Mouse (Mus musculus): Measurements from ENCODE around the gene Dnlz. TPM values are rescaled to one million over a fixed set of nuclear protein-coding genes. Genes with fewer than 3 reads are reported as not detected.

Gene Dnlz
- polyA plus RNA-seq, 1 experiment from 2014 or later, result 27.5 TPM

DNA sequence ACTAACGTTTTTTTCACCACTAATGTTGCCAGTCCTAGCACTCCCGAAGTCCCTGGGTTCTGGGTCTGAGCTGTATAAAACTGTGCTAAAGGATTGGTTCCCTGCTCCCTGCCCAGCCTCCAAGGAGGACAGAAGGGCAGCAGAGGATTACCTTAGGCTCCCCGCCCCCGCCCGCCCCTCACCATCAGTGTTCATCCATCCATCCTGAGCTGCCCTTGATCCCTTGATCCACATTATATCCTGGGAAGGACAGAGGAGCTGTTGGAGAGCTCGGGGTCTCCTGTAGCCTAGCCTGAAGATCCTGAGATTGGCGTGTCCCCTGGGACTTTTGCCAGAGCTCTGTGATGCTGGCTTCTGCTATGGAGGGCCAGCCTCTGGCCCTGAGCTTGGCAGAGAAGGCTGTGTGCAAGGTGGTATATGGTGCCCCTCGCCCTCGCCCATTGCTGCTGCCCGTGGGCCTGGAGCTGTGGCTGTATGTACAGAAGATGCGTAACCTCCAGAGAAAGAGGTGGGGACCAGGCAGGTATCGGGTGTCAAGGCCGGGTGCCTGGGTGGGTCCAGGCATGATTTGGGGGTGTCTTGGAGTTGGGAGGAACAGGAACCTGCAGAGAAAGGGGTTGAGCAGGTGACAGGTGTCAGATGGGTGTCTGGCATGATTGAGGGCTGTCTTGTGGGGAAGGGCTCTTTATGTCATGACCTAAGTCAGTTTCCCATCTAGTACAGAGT lies 32.2 kb downstream of the Dnlz start:
- no peak overlapping the region for H3K4me2 ChIP-seq
- WGBS, result 87% methylated on average over 13 of the region's 13 CpGs
- peaks cover 75% of the 10 kb centered on the region for H3K4me1 ChIP-seq
- ATAC-seq (ENCODE audit: extremely low read depth, insufficient number of reproducible peaks, low FRiP score, low TSS enrichment), result no peak
- H3K4me3 ChIP-seq, result no peak overlapping the region
- H3K27me3 ChIP-seq (replicated peaks), result no peaks in the 10 kb centered on the region
- no peak overlapping the region for H3K27ac ChIP-seq (replicated peaks)
- no peak overlapping the region for H3K9ac ChIP-seq
- H3K36me3 ChIP-seq, result peaks cover 28% of the 10 kb centered on the region
- H3K9me3 ChIP-seq, result no peaks in the 10 kb centered on the region

- Histone ChIP-seq H3K9me3 (no peaks in the 10 kb centered on the region), H3K36me3 (peaks cover 23% of the 10 kb centered on the region), H3K4me3 (no peak overlapping the region), H3K4me2 (no peak overlapping the region), H3K27me3 (replicated peaks) (no peaks in the 10 kb centered on the region), H3K27ac (replicated peaks) (no peak overlapping the region), H3K4me1 (peaks cover 75% of the 10 kb centered on the region), H3K9ac (0 out of 2 replicates have a peak overlapping the region, but pooled peaks have one; percentile 33)
- 81% methylated on average over 9 of the region's 9 CpGs for WGBS
- no peak for ATAC-seq (ENCODE audit: extremely low read depth, insufficient number of reproducible peaks, low FRiP score, low TSS enrichment)
Observed at GRCm38 (mm10) chr2:26319109-26319508, 32.8 kb downstream of the Dnlz start.

DNA sequence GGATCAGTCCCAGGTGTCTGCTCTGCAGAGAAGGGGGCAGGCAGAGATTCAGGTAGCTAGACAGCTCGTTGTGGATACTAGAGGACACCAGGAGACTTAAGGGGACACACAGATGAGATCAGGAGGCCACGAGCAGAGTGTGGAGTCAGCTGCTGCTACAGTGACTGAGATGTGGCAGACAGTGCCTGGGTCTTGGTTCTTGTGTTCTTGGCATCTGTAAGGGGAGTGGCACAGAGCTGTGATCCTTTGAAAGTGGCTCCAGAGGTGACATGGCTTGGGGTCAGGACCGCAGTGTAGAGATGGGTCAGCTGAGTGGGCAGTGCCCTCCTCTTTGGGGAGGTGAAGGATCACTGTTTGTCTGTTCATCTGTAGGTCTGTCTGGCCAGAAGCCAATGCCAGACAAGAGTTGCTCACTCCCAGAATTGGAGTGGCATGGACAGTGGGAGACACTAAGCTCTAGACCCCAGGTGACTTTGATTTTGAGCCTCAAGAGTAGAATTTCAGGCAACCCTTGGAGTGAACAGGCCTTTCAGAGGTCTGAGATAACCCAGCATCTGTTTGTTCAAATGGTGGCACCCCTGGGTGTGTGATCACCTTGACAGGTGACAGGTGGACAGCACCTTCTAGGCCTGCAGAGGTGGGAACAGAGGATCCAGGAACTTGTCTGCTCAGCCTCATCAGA lies 33.8 kb downstream of the Dnlz start:
- WGBS, result 74% methylated on average over 3 of the region's 3 CpGs
- H3K4me1 ChIP-seq, result peaks cover 74% of the 10 kb centered on the region

GRCm38 (mm10) chr2:26317371-26317770 lies 34.5 kb downstream of the Dnlz start:
- 46% methylated on average over 3 of the region's 3 CpGs for WGBS
- H3K4me2 ChIP-seq, result peak overlapping the region; percentile 89

More for the DNA sequence above, 33.8 kb downstream of the Dnlz start:
- Histone ChIP-seq H3K4me2 (no peak overlapping the region; the same call in 1 of the 2 replicates), H3K36me3 (peaks cover 13% of the 10 kb centered on the region), H3K4me3 (no peak overlapping the region), H3K27ac (replicated peaks) (peak overlapping the region; percentile 96; the same call in 1 of the 2 replicates), H3K9ac (peak overlapping the region; percentile 98), H3K9me3 (no peaks in the 10 kb centered on the region), H3K27me3 (replicated peaks) (no peaks in the 10 kb centered on the region)
- ATAC-seq (ENCODE audit: extremely low read depth, insufficient number of reproducible peaks, low FRiP score, low TSS enrichment), result no peak

DNA sequence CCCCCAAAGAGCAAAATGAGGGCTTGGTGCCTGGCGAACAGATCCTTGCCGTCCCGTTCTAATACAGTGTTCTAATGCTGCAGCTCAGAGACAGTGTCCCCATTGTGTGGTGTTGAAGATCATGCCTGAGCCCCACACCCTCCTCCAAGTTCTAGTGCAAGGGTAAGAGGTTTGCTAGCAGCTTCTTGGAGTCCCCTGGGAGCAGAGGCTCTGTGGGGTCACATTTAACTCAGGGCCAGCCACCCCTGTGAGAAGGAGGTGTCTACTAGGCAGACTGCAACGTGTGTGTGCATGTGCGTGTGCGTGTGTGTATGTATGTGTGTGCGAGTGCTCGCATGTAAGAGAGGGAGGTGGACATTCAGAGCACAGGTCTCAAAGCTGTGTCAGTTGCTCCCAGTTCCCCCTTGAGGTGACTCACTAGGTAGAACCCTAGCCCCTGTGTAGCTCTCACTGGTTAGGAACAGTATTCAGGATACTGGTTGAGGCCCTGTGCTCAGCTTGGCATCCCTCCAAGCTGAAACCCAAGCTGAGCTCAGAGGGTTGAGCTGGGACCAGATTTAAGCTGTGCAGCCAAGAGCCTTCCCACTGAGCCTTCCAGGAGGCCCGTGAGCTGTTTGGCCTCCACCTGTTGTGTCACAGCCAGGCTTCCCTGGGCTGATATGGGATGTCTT lies 35.2 kb downstream of the Dnlz start:
- 61% methylated on average over 9 of the region's 9 CpGs for WGBS
- H3K9me3 ChIP-seq, result no peaks in the 10 kb centered on the region
- H3K4me2 ChIP-seq, result peak overlapping the region; percentile 89
- peak overlapping the region; percentile 98 for H3K9ac ChIP-seq
- ATAC-seq (ENCODE audit: extremely low read depth, insufficient number of reproducible peaks, low FRiP score, low TSS enrichment), result no peak
- H3K4me3 ChIP-seq, result peak overlapping the region; percentile 93
- H3K4me1 ChIP-seq, result peaks cover 75% of the 10 kb centered on the region
- peak overlapping the region; percentile 96 for H3K27ac ChIP-seq (replicated peaks)
- no peaks in the 10 kb centered on the region for H3K27me3 ChIP-seq (replicated peaks)
- H3K36me3 ChIP-seq, result no peaks in the 10 kb centered on the region

More at GRCm38 (mm10) chr2:26317371-26317770, 34.5 kb downstream of the Dnlz start:
- H3K4me3 ChIP-seq, result peak overlapping the region; percentile 93
- H3K27ac ChIP-seq (replicated peaks), result peak overlapping the region; percentile 96
- H3K9me3 ChIP-seq, result no peaks in the 10 kb centered on the region
- no peaks in the 10 kb centered on the region for H3K27me3 ChIP-seq (replicated peaks)
- peak overlapping the region; percentile 98 for H3K9ac ChIP-seq
- ATAC-seq (ENCODE audit: extremely low read depth, insufficient number of reproducible peaks, low FRiP score, low TSS enrichment), result no peak
- H3K4me1 ChIP-seq, result peaks cover 79% of the 10 kb centered on the region
- peaks cover 5% of the 10 kb centered on the region for H3K36me3 ChIP-seq

DNA sequence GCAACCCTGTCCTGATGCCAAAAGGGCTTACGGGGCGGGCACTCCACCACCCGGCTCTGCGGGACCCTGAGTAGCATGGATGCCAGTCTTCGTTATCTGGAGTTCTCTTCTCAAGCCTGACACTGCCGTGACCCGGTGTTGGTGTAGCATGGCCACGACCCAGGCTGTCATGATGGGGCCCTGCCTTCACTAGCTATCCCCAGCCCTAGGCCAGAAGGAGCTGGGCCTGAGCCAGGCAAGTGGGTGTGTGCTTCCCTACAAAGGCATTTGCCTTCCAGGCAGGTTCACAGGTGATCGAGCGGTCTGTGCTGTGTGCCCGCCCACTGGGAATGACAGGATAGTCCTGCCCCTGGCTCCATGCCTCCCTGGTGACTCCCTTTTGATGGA lies 36.0 kb downstream of the Dnlz start:
- H3K27ac ChIP-seq (replicated peaks), result peak overlapping the region; percentile 96
- peak overlapping the region; percentile 93 for H3K4me3 ChIP-seq
- H3K4me1 ChIP-seq, result peaks cover 70% of the 10 kb centered on the region
- peak overlapping the region; percentile 98 for H3K9ac ChIP-seq
- H3K9me3 ChIP-seq, result no peaks in the 10 kb centered on the region
- no peaks in the 10 kb centered on the region for H3K36me3 ChIP-seq
- H3K27me3 ChIP-seq (replicated peaks), result no peaks in the 10 kb centered on the region
- 1% methylated on average over 11 of the region's 11 CpGs for WGBS
- ATAC-seq (ENCODE audit: extremely low read depth, insufficient number of reproducible peaks, low FRiP score, low TSS enrichment), result peak; percentile 37
- peak overlapping the region; percentile 89 for H3K4me2 ChIP-seq

GRCm38 (mm10) chr2:26315072-26315924 lies 36.6 kb downstream of the Dnlz start, which contains the start of gene Gpsm1:
Gene Gpsm1, plus strand, starts transcription at chr2:26315515.
- under 1% methylated on average over 52 of the region's 66 CpGs for WGBS

DNA sequence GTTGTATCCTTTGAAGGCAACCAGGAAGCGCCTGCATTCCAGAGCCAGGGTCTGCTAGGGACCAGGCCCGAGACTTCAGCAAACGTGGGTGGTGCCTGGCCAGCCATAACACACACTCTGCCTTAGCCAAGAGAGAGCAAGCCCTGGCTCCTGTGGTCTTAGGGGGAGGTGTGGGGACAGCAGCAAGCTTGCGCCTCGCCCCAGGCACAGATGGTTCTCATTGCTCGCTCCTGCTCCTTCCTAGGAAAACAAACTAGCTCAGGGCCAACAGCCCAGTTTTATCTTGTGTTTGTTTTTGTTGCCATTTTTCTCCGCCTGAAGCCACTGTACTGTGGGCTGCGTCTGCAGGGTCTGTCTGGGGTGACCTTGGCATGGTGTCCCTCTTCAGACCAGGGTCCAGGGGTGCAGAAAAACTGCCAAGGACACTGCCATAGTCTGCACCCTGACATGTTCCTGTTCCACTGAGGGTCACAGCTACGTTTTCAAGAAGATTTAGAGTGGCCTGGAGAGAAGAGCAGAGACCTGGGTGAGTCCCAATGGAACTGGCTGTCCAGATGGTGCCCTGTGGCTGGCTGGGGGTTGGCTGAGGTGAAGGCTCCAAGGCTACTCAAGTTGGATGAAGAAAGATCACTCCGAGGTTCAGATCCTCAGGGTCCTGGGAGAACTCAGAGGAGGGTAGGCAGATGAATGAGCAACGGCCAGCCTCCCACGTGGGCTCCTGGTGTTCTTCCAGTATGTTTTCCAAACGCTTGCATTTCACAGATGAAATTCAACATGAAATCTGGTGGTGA lies 37.4 kb downstream of the Dnlz start:
- no peak for ATAC-seq (ENCODE audit: extremely low read depth, insufficient number of reproducible peaks, low FRiP score, low TSS enrichment)
- H3K27me3 ChIP-seq (replicated peaks), result no peaks in the 10 kb centered on the region
- H3K9me3 ChIP-seq, result no peaks in the 10 kb centered on the region
- peak overlapping the region; percentile 98 for H3K9ac ChIP-seq
- peaks cover 70% of the 10 kb centered on the region for H3K4me1 ChIP-seq
- peak overlapping the region; percentile 93 for H3K4me3 ChIP-seq
- WGBS, result 40% methylated on average over 13 of the region's 13 CpGs
- peak overlapping the region; percentile 96 for H3K27ac ChIP-seq (replicated peaks)
- H3K4me2 ChIP-seq, result peak overlapping the region; percentile 89
- H3K36me3 ChIP-seq, result no peaks in the 10 kb centered on the region

More at GRCm38 (mm10) chr2:26315072-26315924, 36.6 kb downstream of the Dnlz start, which contains the start of gene Gpsm1:
- ATAC-seq (ENCODE audit: extremely low read depth, insufficient number of reproducible peaks, low FRiP score, low TSS enrichment), result peak; percentile 65
- H3K9ac ChIP-seq, result peak within 1 kb of the TSS; percentile 98
- no peaks in the 10 kb centered on the region for H3K9me3 ChIP-seq
- no peaks in the 10 kb centered on the region for H3K36me3 ChIP-seq
- H3K4me1 ChIP-seq, result peaks cover 69% of the 10 kb centered on the region
- no peaks in the 10 kb centered on the region for H3K27me3 ChIP-seq (replicated peaks)
- H3K27ac ChIP-seq (replicated peaks), result peak within 1 kb of the TSS; percentile 96
- H3K4me3 ChIP-seq, result peak within 1 kb of the TSS; percentile 93
- peak within 1 kb of the TSS; percentile 89 for H3K4me2 ChIP-seq

GRCm38 (mm10) chr2:26313394-26313793 lies 38.5 kb downstream of the Dnlz start:
- 84% methylated on average over 1 of the region's 1 CpGs for WGBS
- peaks cover 68% of the 10 kb centered on the region for H3K4me1 ChIP-seq
- no peak for ATAC-seq (ENCODE audit: extremely low read depth, insufficient number of reproducible peaks, low FRiP score, low TSS enrichment)

GRCm38 (mm10) chr2:26312812-26313211 lies 39.1 kb downstream of the Dnlz start:
- Histone ChIP-seq H3K9me3 (no peaks in the 10 kb centered on the region), H3K9ac (no peak overlapping the region), H3K36me3 (no peaks in the 10 kb centered on the region), H3K4me1 (peaks cover 62% of the 10 kb centered on the region), H3K27ac (replicated peaks) (no peak overlapping the region), H3K27me3 (replicated peaks) (no peaks in the 10 kb centered on the region), H3K4me3 (no peak overlapping the region), H3K4me2 (no peak overlapping the region)
- ATAC-seq (ENCODE audit: extremely low read depth, insufficient number of reproducible peaks, low FRiP score, low TSS enrichment), result no peak
- WGBS, result 40% methylated on average over 2 of the region's 2 CpGs

More at GRCm38 (mm10) chr2:26313394-26313793, 38.5 kb downstream of the Dnlz start:
- peak overlapping the region; percentile 96 for H3K27ac ChIP-seq (replicated peaks)
- H3K9ac ChIP-seq, result no peak overlapping the region
- H3K4me2 ChIP-seq, result no peak overlapping the region
- H3K36me3 ChIP-seq, result no peaks in the 10 kb centered on the region
- H3K9me3 ChIP-seq, result no peaks in the 10 kb centered on the region
- no peak overlapping the region for H3K4me3 ChIP-seq
- no peaks in the 10 kb centered on the region for H3K27me3 ChIP-seq (replicated peaks)

Measured in heart, embryonic 13.5 days (tissue).